Mouse (Mus musculus) C3H10T1/2 (cell line): Measurements from ENCODE around the gene Gm8257. TPM values are rescaled to one million over a fixed set of nuclear protein-coding genes. Genes with fewer than 3 reads are reported as not detected.

Source experiments
- polyA plus RNA-seq, 2 experiments: library from polyadenylated mRNA; unstranded; fragments of >200 nt; fragmentation: generic; extraction: Trizol; gene quantifications; one replicate each; pipeline ENCODE4 v1.2.1; 2012; ENCODE audit warnings: missing spikeins in 2 of 2

Gm8257 gene
- polyA plus RNA-seq = not detected

DNA sequence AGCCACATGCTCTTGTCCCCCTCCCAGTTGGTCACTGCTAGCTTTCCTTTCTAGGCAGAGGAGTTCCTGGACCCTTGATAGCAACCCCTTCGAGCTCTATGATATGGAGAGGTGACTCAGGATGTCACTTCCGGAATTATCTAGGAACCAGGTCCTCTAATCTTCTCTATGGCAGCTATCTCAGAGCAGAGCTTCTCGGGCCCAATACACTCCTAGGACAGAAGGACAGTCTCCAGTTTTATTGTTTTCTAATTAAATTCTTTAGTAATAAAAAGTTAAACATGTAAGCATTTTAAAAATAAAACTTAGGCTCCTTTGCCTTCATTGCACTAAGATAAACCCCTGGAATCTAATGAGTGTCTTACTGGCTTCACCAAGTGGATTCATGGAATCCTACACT, at the start of gene Gm8257:
Gm8257 (minus strand) TSS at position 101 of the 400 bp plus-strand sequence.

DNA sequence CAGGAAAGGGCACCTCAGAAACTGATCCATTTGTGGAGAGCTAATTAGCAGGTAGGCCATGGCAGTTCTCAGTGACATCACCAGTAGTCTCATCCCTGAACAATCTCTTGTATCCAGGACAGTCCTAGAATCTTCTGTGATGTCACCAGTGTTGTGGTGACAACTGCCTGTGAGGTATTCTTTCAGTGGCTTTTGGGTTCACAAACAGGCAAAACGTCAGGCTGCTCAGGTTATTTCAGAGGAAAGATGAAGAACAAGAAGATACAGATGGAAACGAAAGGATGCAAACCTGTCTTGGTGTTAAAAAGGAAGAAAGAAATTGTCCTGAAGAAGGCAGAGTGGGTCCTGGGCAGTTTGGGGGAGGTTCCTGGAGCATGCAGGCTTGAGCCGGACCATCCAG, 44.0 kb upstream of the Gm8257 start, which contains the start of gene Gm8267:
Gm8267 (minus strand) TSS at position 101 of the 400 bp plus-strand sequence.

DNA sequence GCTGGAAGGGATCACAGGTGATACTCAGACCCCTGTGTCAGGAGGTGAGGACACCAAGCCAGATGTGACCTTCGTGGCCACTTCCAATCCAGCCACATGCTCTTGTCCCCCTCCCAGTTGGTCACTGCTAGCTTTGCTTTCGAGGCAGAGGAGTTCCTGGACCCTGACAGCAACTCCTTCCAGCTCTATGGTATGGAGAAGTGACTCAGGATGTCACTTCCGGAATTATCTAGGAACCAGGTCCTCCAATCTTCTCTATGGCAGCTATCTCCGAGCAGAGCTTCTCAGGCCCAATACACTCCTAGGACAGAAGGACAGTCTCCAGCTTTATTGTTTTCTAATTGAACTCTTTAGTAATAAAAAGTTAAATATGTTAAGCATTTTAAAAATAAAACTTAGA, 78.5 kb downstream of the Gm8257 start, which contains the start of gene Gm5624:
Gm5624 (minus strand) TSS at position 202 of the 400 bp plus-strand sequence.

Other genes starting within 250 kb of the Gm8257 start
- gene BC061237, start 214.0 kb downstream of the Gm8257 start, polyA plus RNA-seq = not detected
- gene Gm17093, start 188.2 kb downstream of the Gm8257 start, polyA plus RNA-seq = not detected
- gene Gm8247, start 123.3 kb downstream of the Gm8257 start, polyA plus RNA-seq = not detected
- gene Gm5624, start 78.5 kb downstream of the Gm8257 start, polyA plus RNA-seq = 1 to 10 TPM; 1.5 to 7.9 TPM
- gene Gm8267, start 43.9 kb upstream of the Gm8257 start, polyA plus RNA-seq = not detected
- gene Ptgdr, start 152.9 kb upstream of the Gm8257 start, polyA plus RNA-seq = not detected